Mouse (Mus musculus) CH12.LX (cell line): Measurements from ENCODE around the gene Fam19a1. TPM values are rescaled to one million over a fixed set of nuclear protein-coding genes. Genes with fewer than 3 reads are reported as not detected.

ENCODE experiments used
- DNase-seq: peaks from one replicate; pipeline ENCODE4 v3.0.0-alpha.2; 2013; ENCODE audit errors: extremely low read depth
- H3K27ac ChIP-seq: 2 replicates; pipeline ENCODE4 v1.5.1; 2012; ENCODE audit warnings: low read depth, mild to moderate bottlenecking, control low read depth, moderate library complexity; ENCODE audit not compliant: insufficient read depth
- H3K27me3 ChIP-seq: replicated peaks from 2 replicates; pipeline ENCODE3; 2012; ENCODE audit warnings: inconsistent platforms
- H3K36me3 ChIP-seq, 2 experiments: replicated peaks in 1 of 2; 2 replicates each; pipeline versions ENCODE3 to v1.6.1; 2012; ENCODE audit warnings: inconsistent platforms in 1 of 2, low read length in 1 of 2, mild to moderate bottlenecking in 1 of 2, mixed read lengths in 1 of 2, moderate library complexity in 1 of 2; ENCODE audit not compliant: control insufficient read depth in 1 of 2, insufficient read depth in 1 of 2
- H3K4me1 ChIP-seq, 2 experiments: 2 replicates each; pipeline ENCODE4 v1.6.1; 2012; ENCODE audit warnings: inconsistent platforms in 1 of 2, moderate library complexity in 1 of 2; ENCODE audit not compliant: insufficient read depth in 2 of 2, control insufficient read depth in 1 of 2
- H3K4me2 ChIP-seq: 2 replicates; pipeline ENCODE4 v1.6.1; 2012; ENCODE audit warnings: low read depth, mild to moderate bottlenecking, control low read depth; ENCODE audit not compliant: poor library complexity, insufficient read depth, severe bottlenecking
- H3K4me3 ChIP-seq, 3 experiments: fragments of 150-350 bp in 1 of 3; sonication (generic) in 1 of 3; replicated peaks in 1 of 3; 2 replicates each; pipeline versions ENCODE3 to v1.5.1; 2011 to 2012; ENCODE audit warnings: low read depth in 2 of 3, low read length in 2 of 3, mild to moderate bottlenecking in 2 of 3, moderate library complexity in 2 of 3, control low read depth in 1 of 3, improper control_type of control experiment in 1 of 3, inconsistent platforms in 1 of 3, mixed read lengths in 1 of 3; ENCODE audit not compliant: poor library complexity in 1 of 3
- H3K79me2 ChIP-seq: replicated peaks from 2 replicates; pipeline ENCODE4 v1.6.1; 2012; ENCODE audit warnings: mild to moderate bottlenecking, moderate library complexity; ENCODE audit not compliant: control insufficient read depth, poor library complexity, insufficient read depth, severe bottlenecking; ENCODE audit errors: extremely low read depth
- H3K9ac ChIP-seq: 2 replicates; pipeline ENCODE4 v1.6.1; 2012; ENCODE audit warnings: low read depth, mild to moderate bottlenecking, control low read depth, moderate library complexity; ENCODE audit not compliant: insufficient read depth
- H3K9me3 ChIP-seq: replicated peaks from 2 replicates; pipeline ENCODE3; 2012; ENCODE audit warnings: low read length, inconsistent platforms, mixed read lengths
- BHLHE40 ChIP-seq: IDR thresholded peaks from 2 replicates; pipeline ENCODE4 v1.6.1; 2011; ENCODE audit warnings: mild to moderate bottlenecking, low read depth, low read length, improper control_type of control experiment
- CHD1 ChIP-seq: IDR thresholded peaks from 2 replicates; pipeline ENCODE4 v1.6.1; 2012; ENCODE audit warnings: low read depth, low read length, improper control_type of control experiment, inconsistent platforms
- CHD2 ChIP-seq: IDR thresholded peaks from 2 replicates; pipeline ENCODE4 v1.6.1; 2011; ENCODE audit warnings: low read length, improper control_type of control experiment
- CTCF ChIP-seq, 2 experiments: IDR thresholded peaks in 1 of 2; conservative IDR thresholded peaks in 1 of 2; 2 replicates each; pipeline ENCODE4 v1.5.1; 2011 to 2012; ENCODE audit warnings: low read depth in 2 of 2, low read length in 2 of 2, improper control_type of control experiment in 1 of 2, inconsistent platforms in 1 of 2, mild to moderate bottlenecking in 1 of 2, moderate library complexity in 1 of 2
- E2F4 ChIP-seq: IDR thresholded peaks from 2 replicates; pipeline ENCODE4 v1.6.1; 2011; ENCODE audit warnings: low read depth, low read length, improper control_type of control experiment; ENCODE audit not compliant: insufficient replicate concordance
- ETS1 ChIP-seq: conservative IDR thresholded peaks from 2 replicates; pipeline ENCODE4 v1.6.1; 2012; ENCODE audit warnings: low read depth, mild to moderate bottlenecking, inconsistent platforms, low read length, improper control_type of control experiment, moderate library complexity
- GABPA ChIP-seq: IDR thresholded peaks from 2 replicates; pipeline ENCODE4 v1.6.1; 2012; ENCODE audit warnings: low read depth, low read length, improper control_type of control experiment, inconsistent platforms; ENCODE audit not compliant: insufficient replicate concordance
- IRF4 ChIP-seq: IDR thresholded peaks from 2 replicates; pipeline ENCODE4 v1.6.1; 2014; ENCODE audit warnings: low read depth, mild to moderate bottlenecking, inconsistent platforms, low read length, improper control_type of control experiment
- MAZ ChIP-seq: IDR thresholded peaks from 2 replicates; pipeline ENCODE4 v1.6.1; 2012; ENCODE audit warnings: low read depth, mild to moderate bottlenecking, inconsistent platforms, low read length, improper control_type of control experiment, moderate library complexity
- MYC ChIP-seq: IDR thresholded peaks from 2 replicates; pipeline ENCODE4 v1.6.1; 2011; ENCODE audit warnings: low read depth, mild to moderate bottlenecking, improper control_type of control experiment, low read length
- POLR2A ChIP-seq: IDR thresholded peaks from 2 replicates; pipeline ENCODE4 v1.6.1; 2011; ENCODE audit warnings: low read depth, mild to moderate bottlenecking, improper control_type of control experiment, low read length
- RCOR1 ChIP-seq: conservative IDR thresholded peaks from 2 replicates; pipeline ENCODE4 v1.6.1; 2012; ENCODE audit warnings: low read depth, mild to moderate bottlenecking, inconsistent platforms, low read length, improper control_type of control experiment
- USF1 ChIP-seq: IDR thresholded peaks from 2 replicates; pipeline ENCODE4 v1.6.1; 2014; ENCODE audit warnings: low read depth, mild to moderate bottlenecking, inconsistent platforms, low read length, improper control_type of control experiment
- USF2 ChIP-seq: conservative IDR thresholded peaks from 2 replicates; pipeline ENCODE4 v1.6.1; 2011; ENCODE audit warnings: low read depth, low read length, improper control_type of control experiment
- ZC3H11A ChIP-seq: IDR thresholded peaks from 2 replicates; pipeline ENCODE4 v1.6.1; 2012; ENCODE audit warnings: low read depth, mild to moderate bottlenecking, inconsistent platforms, low read length, improper control_type of control experiment
- ZMIZ1 ChIP-seq: IDR thresholded peaks from 2 replicates; pipeline ENCODE4 v1.6.1; 2012; ENCODE audit warnings: low read depth, mild to moderate bottlenecking, inconsistent platforms, low read length, improper control_type of control experiment
- dilution Hi-C: fragments of 300-500 bp; cut with MboI; formaldehyde crosslinking; loops from 2 replicates; pipeline ENCODE4 v1.14.3; 2020; ENCODE audit warnings: low sequenced_read_pairs; ENCODE audit not compliant: extremely low pct_unique_long_range_greater_than_20kb, extremely low pct_ligation_motif_present
- in situ Hi-C: fragments of 300-500 bp; cut with MboI; formaldehyde crosslinking; loops from 3 replicates; pipeline ENCODE4 v1.14.3; 2019; ENCODE audit warnings: low sequenced_read_pairs, low pct_ligation_motif_present, low pct_unique_long_range_greater_than_20kb, mixed read lengths
- polyA plus RNA-seq: library from polyadenylated mRNA; unstranded; fragments of >175 nt; gene quantifications from 2 replicates; pipeline ENCODE4 v1.2.1, GENCODE M21; 2012; ENCODE audit warnings: low read depth; ENCODE audit not compliant: insufficient read length
- total RNA-seq, 2 experiments: library from RNA; depleted of rRNA; stranded (reverse); fragments of 300-350 nt in 1 of 2; fragments of >200 nt in 1 of 2; gene quantifications; 2 replicates each; pipeline ENCODE4 v1.2.3; 2012 to 2014

The Fam19a1 gene
- total and polyA plus RNA-seq, 3 experiments = 0.08 TPM; not detected in 2

DNA sequence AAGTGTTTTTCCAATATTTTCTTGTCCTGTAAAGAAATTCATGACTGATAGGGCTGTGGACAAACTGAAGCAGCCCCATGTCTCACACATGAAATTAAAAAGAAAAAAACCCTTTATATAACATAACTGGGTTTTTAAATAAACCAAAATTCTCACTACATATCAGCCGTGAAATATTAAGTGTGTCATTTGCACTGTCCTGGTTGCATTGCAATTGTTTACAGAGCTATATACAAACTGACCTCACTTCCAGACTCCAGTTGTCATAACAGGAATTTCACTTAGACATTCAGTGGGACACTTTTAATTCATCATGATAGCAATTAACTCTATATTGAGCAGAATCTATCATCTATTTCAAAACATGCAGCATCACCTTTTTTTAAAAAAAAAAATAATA, 553.4 kb downstream of the Fam19a1 start:
- no peak overlapping the region for H3K9ac ChIP-seq

DNA sequence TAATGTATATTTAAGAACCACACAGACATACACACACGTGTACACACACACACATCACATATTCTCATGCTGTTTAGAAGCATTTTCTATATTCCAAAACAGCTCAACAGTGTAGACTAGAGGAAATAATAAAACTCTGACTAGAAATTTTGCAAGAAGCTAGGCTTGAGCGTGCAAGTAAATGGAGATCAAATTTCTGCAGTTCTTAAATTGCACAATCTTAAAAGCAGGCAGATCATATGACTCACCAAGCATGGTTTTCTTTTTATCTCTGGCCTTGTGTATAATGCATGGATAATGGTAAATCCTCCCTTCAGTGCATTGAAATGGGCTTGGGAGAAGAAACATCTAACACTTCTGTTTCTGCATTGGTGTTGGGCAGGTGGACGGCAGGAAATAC, 564.9 kb downstream of the Fam19a1 start:
- H3K27ac ChIP-seq = no peak overlapping the region
- DNase-seq = no peak
- no peak overlapping the region for H3K4me2 ChIP-seq
- no peaks in the 10 kb centered on the region for H3K36me3 ChIP-seq
- no peaks in the 10 kb centered on the region for H3K4me1 ChIP-seq
- TF ChIP-seq USF2 (no peak), IRF4 (no peak), CTCF (conservative IDR thresholded peaks at IDR 0.05 in 1 of 2, IDR thresholded peaks at IDR 0.05 in 1 of 2; ENCODE audit: low read depth in 2 of 2, low read length in 2 of 2) (no peak), POLR2A (no peak), MAZ (no peak), CHD1 (no peak), USF1 (no peak), RCOR1 (no peak), ZC3H11A (no peak), MYC (no peak), GABPA (no peak), BHLHE40 (no peak)
- H3K9ac ChIP-seq = no peak overlapping the region
- dilution Hi-C loops (no loop called here), in situ Hi-C loops (no loop called here)
- H3K9me3 ChIP-seq = peaks cover 4% of the 10 kb centered on the region
- H3K4me3 ChIP-seq = no peak overlapping the region
- no peaks in the 10 kb centered on the region for H3K27me3 ChIP-seq
- H3K79me2 ChIP-seq = no peaks in the 10 kb centered on the region

More for the DNA sequence above, 553.4 kb downstream of the Fam19a1 start:
- Histone ChIP-seq H3K4me2 (no peak overlapping the region), H3K4me3 (no peak overlapping the region), H3K27ac (no peak overlapping the region), H3K27me3 (no peaks in the 10 kb centered on the region), H3K4me1 (no peaks in the 10 kb centered on the region), H3K9me3 (peaks cover 9% of the 10 kb centered on the region), H3K36me3 (no peaks in the 10 kb centered on the region), H3K79me2 (no peaks in the 10 kb centered on the region)
- TF ChIP-seq CHD2 (no peak), MAZ (no peak), ETS1 (no peak), E2F4 (no peak), ZMIZ1 (no peak), USF1 (no peak), BHLHE40 (no peak)
- in situ Hi-C loops = no loop called here
- DNase-seq = no peak
- dilution Hi-C loops = no loop called here

Other genes with a start within 250 kb of the Fam19a1 start
- not detected in 2 replicates for gene 1700123L14Rik, start 53.1 kb downstream of the Fam19a1 start, total RNA-seq (2012; rRNA removed)
- gene 1700123L14Rik, start 53.1 kb downstream of the Fam19a1 start, total RNA-seq (2014; rRNA removed) = not detected in 2 replicates
- not detected in 2 replicates for gene 1700123L14Rik, start 53.1 kb downstream of the Fam19a1 start, polyA plus RNA-seq